Mouse (Mus musculus) erythroblast, embryonic 14.5 days (primary cell): Measurements from ENCODE around the gene Atg2a.

Source experiments
- GATA1 ChIP-seq: IDR thresholded peaks from 2 replicates; pipeline ENCODE4 v1.6.1; 2012; ENCODE audit warnings: low read length, inconsistent platforms, mixed read lengths
- TAL1 ChIP-seq: IDR thresholded peaks from 3 replicates; pipeline ENCODE4 v1.6.1; 2012; ENCODE audit warnings: low read length, inconsistent platforms, mixed read lengths

GRCm38 (mm10) chr19:6245806-6246205 lies 4.3 kb downstream of the Atg2a start:
- no peak for TF ChIP-seq GATA1
- TF ChIP-seq TAL1 = no peak
